Mouse (Mus musculus): Measurements from ENCODE around the gene Lage3.
A peak's percentile ranks its signal among the peaks of the same experiment; 100 is the strongest.

DNA sequence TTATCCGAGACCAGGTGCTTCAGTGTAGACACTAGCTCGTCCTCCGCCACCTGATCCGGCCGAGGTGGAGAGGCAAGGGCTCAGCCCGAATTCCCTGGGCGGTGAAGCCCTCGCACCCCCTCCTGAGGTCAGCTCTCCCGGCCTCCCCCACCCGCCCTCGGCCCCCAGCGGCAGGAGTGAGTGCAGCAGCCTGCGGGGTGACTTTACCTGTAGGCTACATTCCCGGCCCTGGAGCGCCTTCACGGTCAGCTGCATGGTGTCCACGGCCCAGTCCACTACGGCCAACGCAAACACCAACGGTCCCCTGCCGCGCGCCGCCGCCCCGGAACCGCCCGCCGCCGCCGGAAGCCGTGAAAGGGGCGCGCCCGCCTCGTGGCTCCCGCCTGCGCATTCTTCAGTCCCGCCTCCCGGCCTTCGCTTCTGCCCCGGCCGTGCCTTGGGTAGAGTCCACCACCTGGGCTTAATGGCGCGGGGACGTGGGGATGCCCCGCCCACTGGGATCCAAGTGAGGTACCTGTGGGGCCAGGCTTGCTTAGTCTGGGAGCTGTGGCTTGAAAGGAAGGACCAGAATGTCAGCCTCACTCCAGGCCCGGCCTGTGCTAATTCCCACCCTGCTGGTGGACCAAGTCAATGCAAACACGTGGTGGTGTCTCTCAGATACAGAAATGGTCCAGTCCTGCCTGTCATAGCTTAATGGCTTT is 14.9 kb upstream of the Lage3 start:
- no peak for TF ChIP-seq CTCF (IDR thresholded peaks at IDR 0.05; ENCODE audit: extremely low read depth, insufficient read length, insufficient replicate concordance, low read depth, low read length)
- 0 out of 2 replicates have a peak, but pooled peaks have one; percentile 32 for TF ChIP-seq POLR2A (IDR thresholded peaks at IDR 0.05; ENCODE audit: low read depth, low read length)

All from small intestine, adult 2 months (tissue).